14 mouse cellular contexts compared by ENCODE assay signal in genomic region chr5:148989480-148989879, GRCm38 (mm10). TPM values are rescaled to one million over a fixed set of nuclear protein-coding genes. Genes with fewer than 3 reads are reported as not detected.
DNase-seq lines count a peak whose midpoint lies in the region; ATAC-seq and TF ChIP-seq lines count a peak whose summit lies in the region.
"Had no signal": no experiment of that assay in that cellular context is flagged by ENCODE, and none has a peak within 500 bp of the region (broad histone marks: within the 10 kb centered on the region; RNA-seq: fewer than 3 reads in every experiment).

No protein-coding gene starts in this region.

- no peak for TF ChIP-seq EP300 in ES-Bruce4 (IDR thresholded peaks at IDR 0.05; ENCODE audit: insufficient read depth, low read depth, low read length)
- TF ChIP-seq EP300 in liver, embryonic 14.5 days (IDR thresholded peaks at IDR 0.05; ENCODE audit: low read depth) = no peak

- ATAC-seq in liver, embryonic 14.5 days (ENCODE audit: insufficient read depth) = no peak
- ATAC-seq: midbrain, embryonic 16.5 days had no signal

- no peaks in the 10 kb centered on the region for H3K27me3 ChIP-seq in ES-Bruce4 (ENCODE audit: control insufficient read depth, insufficient read depth, low read length, poor library complexity, severe bottlenecking)
- no peaks in the 10 kb centered on the region for H3K27me3 ChIP-seq in liver, embryonic 14.5 days (ENCODE audit: control insufficient read depth, insufficient read depth, low read length)
- H3K27me3 ChIP-seq in heart, embryonic 10.5 days (ENCODE audit: insufficient read depth, poor library complexity, severe bottlenecking) = no peaks in the 10 kb centered on the region
- H3K27me3 ChIP-seq: hindbrain, embryonic 15.5 days; limb, embryonic 15.5 days had no signal

- H3K4me3 ChIP-seq in layer of hippocampus, adult 2 months = no peak overlapping the region
- H3K4me3 ChIP-seq in ES-Bruce4 (ENCODE audit: low read depth, low read length) = no peak overlapping the region
- no peak overlapping the region for H3K4me3 ChIP-seq in liver, embryonic 14.5 days (ENCODE audit: insufficient read depth in 1 of 2, low read depth in 2 of 2, low read length in 2 of 2)
- H3K4me3 ChIP-seq in heart, embryonic 10.5 days = no peak overlapping the region
- H3K4me3 ChIP-seq: hindbrain, embryonic 15.5 days; limb, embryonic 15.5 days had no signal

- no peak for TF ChIP-seq POLR2A in ES-Bruce4 (IDR thresholded peaks at IDR 0.05; ENCODE audit: insufficient read depth, low read length)

- no peaks in the 10 kb centered on the region for H3K36me3 ChIP-seq in ES-Bruce4 (ENCODE audit: control insufficient read depth, insufficient read depth, low read length, poor library complexity, severe bottlenecking)
- H3K36me3 ChIP-seq in liver, embryonic 14.5 days (replicated peaks; ENCODE audit: control insufficient read depth, insufficient read depth, low read depth) = no peaks in the 10 kb centered on the region
- H3K36me3 ChIP-seq in heart, embryonic 10.5 days = peaks cover 18% of the 10 kb centered on the region
- H3K36me3 ChIP-seq: hindbrain, embryonic 15.5 days had no signal

- DNase-seq in layer of hippocampus, adult 2 months (ENCODE audit: low spot score in 2 of 2) = no peak
- no peak for DNase-seq in layer of hippocampus, adult 18-20 months (ENCODE audit: low spot score in 2 of 2)
- DNase-seq in 416B (ENCODE audit: low read depth) = peak; percentile 63
- no peak for DNase-seq in liver, embryonic 14.5 days (ENCODE audit: low read depth in 3 of 3, low spot score in 3 of 3)
- no peak for DNase-seq in heart, embryonic 10.5 days (ENCODE audit: low spot score)
- no peak for DNase-seq in gastrocnemius, adult 18-20 months (ENCODE audit: low spot score)
- DNase-seq: adrenal gland, adult 2 months; cerebellum, adult 2 months; gastrocnemius, postnatal 10 days; right cerebral cortex, adult 18-20 months had no signal

- peak; percentile 64 for TF ChIP-seq CTCF in layer of hippocampus, adult 2 months (conservative IDR thresholded peaks at IDR 0.05)
- peak; percentile 60 for TF ChIP-seq CTCF in ES-Bruce4 (IDR thresholded peaks at IDR 0.05; ENCODE audit: low read depth, low read length)
- TF ChIP-seq CTCF in liver, embryonic 14.5 days (IDR thresholded peaks at IDR 0.05; ENCODE audit: low read depth) = peak; percentile 76

- WGBS in liver, embryonic 14.5 days (ENCODE audit: insufficient replicate concordance) = 70% methylated on average over 7 of the region's 7 CpGs
- 82% methylated on average over 7 of the region's 7 CpGs for WGBS in heart, embryonic 10.5 days

- no peaks in the 10 kb centered on the region for H3K9me3 ChIP-seq in ES-Bruce4 (replicated peaks; ENCODE audit: control insufficient read depth, insufficient read depth, low read length, poor library complexity, severe bottlenecking)
- H3K9me3 ChIP-seq in liver, embryonic 14.5 days (ENCODE audit: control insufficient read depth, low read length) = no peaks in the 10 kb centered on the region; the same call in 1 of the 2 replicates
- 0 out of 2 replicates have a peak, but pooled peaks cover 5% of the 10 kb centered on the region for H3K9me3 ChIP-seq in heart, embryonic 10.5 days

- H3K9ac ChIP-seq in ES-Bruce4 (ENCODE audit: low read depth, poor library complexity, severe bottlenecking) = no peak overlapping the region
- H3K9ac ChIP-seq in liver, embryonic 14.5 days (replicated peaks) = no peak overlapping the region
- H3K9ac ChIP-seq: hindbrain, embryonic 15.5 days; limb, embryonic 15.5 days had no signal

- no peak overlapping the region for H3K4me2 ChIP-seq in liver, embryonic 14.5 days (ENCODE audit: low read depth)
- H3K4me2 ChIP-seq: hindbrain, embryonic 15.5 days; limb, embryonic 15.5 days had no signal

- peaks cover 5% of the 10 kb centered on the region for H3K4me1 ChIP-seq in ES-Bruce4 (ENCODE audit: control insufficient read depth, insufficient read depth, low read length)
- peaks cover 0 to 8% of the 10 kb centered on the region in 2 experiments; a peak in 2 of 4 replicates for H3K4me1 ChIP-seq in liver, embryonic 14.5 days (replicated peaks; ENCODE audit: control insufficient read depth in 2 of 2, insufficient read depth in 2 of 2, low read length in 1 of 2)
- peaks cover 28% of the 10 kb centered on the region for H3K4me1 ChIP-seq in heart, embryonic 10.5 days

- H3K27ac ChIP-seq in layer of hippocampus, adult 2 months = no peak overlapping the region
- H3K27ac ChIP-seq in ES-Bruce4 (ENCODE audit: insufficient read depth, low read length) = no peak overlapping the region
- no peak overlapping the region for H3K27ac ChIP-seq in liver, embryonic 14.5 days
- no peak overlapping the region for H3K27ac ChIP-seq in heart, embryonic 10.5 days
- H3K27ac ChIP-seq: hindbrain, embryonic 15.5 days; limb, embryonic 15.5 days had no signal

RNA-seq across cellular contexts. Expression of gene Gm42791, which starts 5.5 kb away (rescaled TPM):
- 10 to 100 TPM; 25.2 to 25.8 TPM for total RNA-seq in layer of hippocampus, adult 2 months (2021)
- total RNA-seq in layer of hippocampus, adult 18-20 months (2021) = 10 to 100 TPM; 32.0 to 32.9 TPM
- 1.9 and 4.8 TPM in 2 replicates for polyA plus RNA-seq in ES-Bruce4 (2011; ENCODE audit: insufficient read depth, insufficient read length, low read depth, missing spikeins)
- polyA plus RNA-seq in liver, embryonic 14.5 days (2012; rRNA removed) = not detected in 2 replicates
- 1.0 TPM in 1 of 2 replicates, not detected in the other for polyA plus RNA-seq in liver, embryonic 14.5 days (2014; fragmentation: Nextera tagmentation; extraction: Ambion mirVana)
- polyA plus RNA-seq in heart, embryonic 10.5 days (2016; fragmentation: Nextera tagmentation; extraction: Ambion mirVana) = 0.57 and 2.6 TPM in 2 replicates
- 1 to 10 TPM; 2.1 to 5.3 TPM for total RNA-seq in gastrocnemius, adult 18-20 months (2021)
- polyA plus RNA-seq: adrenal gland, adult 2 months; cerebellum, adult 2 months had no signal

Comparison
In these comparisons a context has a peak if more than half of its experiments do, and no peak if none do; other contexts are left out.
1. RNA of gene Gm42791, which starts 5.5 kb away (total RNA-seq): 32.0 to 32.9 TPM in layer of hippocampus, adult 18-20 months and 25.2 to 25.8 TPM in layer of hippocampus, adult 2 months; 2.1 to 5.3 TPM in gastrocnemius, adult 18-20 months; every median in the first group is over 4 times any median in the second.
2. Peak in every context shown above with its lines, with median percentiles within 50 percentile points of each other: CTCF ChIP-seq.